Mouse (Mus musculus): ENCODE measurements at regions not wholly inside any gene's neighbourhood (a gene's known extent, or its start where the extent isn't known, plus 50 kb on each side); places are given as distances from the start of the nearest gene placed in this dataset.

- no peaks in the 10 kb centered on the region for H3K27me3 ChIP-seq
- H3K4me3 ChIP-seq, result no peak overlapping the region
- peaks cover 16% of the 10 kb centered on the region for H3K4me1 ChIP-seq
- 80% methylated on average over 7 of the region's 7 CpGs for WGBS
- no peaks in the 10 kb centered on the region for H3K36me3 ChIP-seq
- no peak overlapping the region for H3K27ac ChIP-seq
- ATAC-seq (ENCODE audit: borderline replicate concordance, extremely low read depth, low FRiP score, low TSS enrichment), result no peak
- no peak overlapping the region for H3K9ac ChIP-seq
- H3K4me2 ChIP-seq, result no peak overlapping the region
- no peaks in the 10 kb centered on the region for H3K9me3 ChIP-seq
Observed at GRCm38 (mm10) chr3:51160625-51161024, 63.6 kb upstream of the Noct start.

GRCm38 (mm10) chr3:51169150-51169925, 54.9 kb upstream of the Noct start:
- 45% methylated on average over 30 of the region's 30 CpGs for WGBS
- peak overlapping the region; percentile 33 for H3K4me2 ChIP-seq

GRCm38 (mm10) chr3:51170225-51170852, 53.9 kb upstream of the Noct start:
- no peaks in the 10 kb centered on the region for H3K9me3 ChIP-seq
- H3K4me2 ChIP-seq, result no peak overlapping the region
- ATAC-seq (ENCODE audit: borderline replicate concordance, extremely low read depth, low FRiP score, low TSS enrichment), result peak; percentile 74; the same call in 1 of the 2 replicates
- H3K27me3 ChIP-seq, result peaks cover 5% of the 10 kb centered on the region; the same call in 1 of the 2 replicates
- peaks cover 3% of the 10 kb centered on the region; the same call in 1 of the 2 replicates for H3K4me1 ChIP-seq
- no peaks in the 10 kb centered on the region for H3K36me3 ChIP-seq
- no peak overlapping the region for H3K9ac ChIP-seq
- H3K4me3 ChIP-seq, result no peak overlapping the region
- WGBS, result 19% methylated on average over 19 of the region's 19 CpGs
- H3K27ac ChIP-seq, result no peak overlapping the region

More at GRCm38 (mm10) chr3:51169150-51169925, 54.9 kb upstream of the Noct start:
- Histone ChIP-seq H3K4me1 (peaks cover 3% of the 10 kb centered on the region; the same call in 1 of the 2 replicates), H3K4me3 (no peak overlapping the region), H3K36me3 (no peaks in the 10 kb centered on the region), H3K9me3 (no peaks in the 10 kb centered on the region), H3K9ac (no peak overlapping the region), H3K27me3 (peaks cover 5% of the 10 kb centered on the region; the same call in 1 of the 2 replicates), H3K27ac (no peak overlapping the region)
- ATAC-seq (ENCODE audit: borderline replicate concordance, extremely low read depth, low FRiP score, low TSS enrichment), result peak; percentile 31; the same call in 1 of the 2 replicates
